Mouse (Mus musculus): Measurements from ENCODE around the gene Foxe3.

Foxe3 gene

GRCm38 (mm10) chr4:114913594-114913962 is 12.2 kb downstream of the Foxe3 start:
- DNase-seq, result peak; percentile 16 to 17

DNA sequence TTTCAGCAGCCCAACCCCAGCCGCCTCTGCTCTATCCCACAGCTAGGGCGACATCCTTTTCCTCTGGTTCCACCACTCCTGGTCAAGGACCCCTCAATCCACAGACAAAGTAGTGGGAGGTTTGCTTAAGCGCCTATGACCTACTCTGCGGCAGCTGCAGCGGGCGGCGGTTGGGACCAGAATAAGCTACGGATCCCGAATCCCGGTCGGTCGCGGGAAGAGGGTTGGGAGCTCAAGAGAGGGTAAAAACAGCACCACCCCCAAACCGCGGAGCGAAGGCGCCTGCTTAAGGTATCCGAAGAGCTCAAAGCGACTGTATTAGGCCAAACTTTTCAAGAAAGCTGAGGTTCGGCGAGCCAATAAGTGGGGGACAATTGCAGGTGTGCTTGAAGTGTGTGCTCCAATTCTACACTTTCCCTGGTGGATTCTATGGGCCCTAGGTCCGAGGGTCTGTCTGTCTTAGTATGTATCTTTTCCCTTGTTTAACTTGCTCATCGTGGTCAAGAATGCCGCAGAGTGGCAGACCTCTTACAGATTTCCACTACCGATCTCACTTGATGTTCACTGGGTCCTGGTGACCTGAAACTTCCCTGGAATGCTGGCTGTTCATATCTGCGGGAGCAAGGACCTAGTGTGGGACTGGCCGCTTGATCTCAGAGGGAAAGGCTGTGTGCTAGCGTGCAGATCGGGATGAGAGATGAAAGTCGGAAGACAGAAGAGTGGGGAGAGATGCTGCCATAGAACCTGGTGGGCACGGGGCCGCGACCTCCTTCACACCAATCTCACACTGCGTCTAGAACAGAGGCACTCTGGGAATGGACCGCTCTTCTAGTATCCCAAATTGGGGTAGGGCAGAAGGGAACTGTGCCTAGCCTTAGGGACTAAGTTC is 12.9 kb downstream of the Foxe3 start:
- no peak for DNase-seq

DNA sequence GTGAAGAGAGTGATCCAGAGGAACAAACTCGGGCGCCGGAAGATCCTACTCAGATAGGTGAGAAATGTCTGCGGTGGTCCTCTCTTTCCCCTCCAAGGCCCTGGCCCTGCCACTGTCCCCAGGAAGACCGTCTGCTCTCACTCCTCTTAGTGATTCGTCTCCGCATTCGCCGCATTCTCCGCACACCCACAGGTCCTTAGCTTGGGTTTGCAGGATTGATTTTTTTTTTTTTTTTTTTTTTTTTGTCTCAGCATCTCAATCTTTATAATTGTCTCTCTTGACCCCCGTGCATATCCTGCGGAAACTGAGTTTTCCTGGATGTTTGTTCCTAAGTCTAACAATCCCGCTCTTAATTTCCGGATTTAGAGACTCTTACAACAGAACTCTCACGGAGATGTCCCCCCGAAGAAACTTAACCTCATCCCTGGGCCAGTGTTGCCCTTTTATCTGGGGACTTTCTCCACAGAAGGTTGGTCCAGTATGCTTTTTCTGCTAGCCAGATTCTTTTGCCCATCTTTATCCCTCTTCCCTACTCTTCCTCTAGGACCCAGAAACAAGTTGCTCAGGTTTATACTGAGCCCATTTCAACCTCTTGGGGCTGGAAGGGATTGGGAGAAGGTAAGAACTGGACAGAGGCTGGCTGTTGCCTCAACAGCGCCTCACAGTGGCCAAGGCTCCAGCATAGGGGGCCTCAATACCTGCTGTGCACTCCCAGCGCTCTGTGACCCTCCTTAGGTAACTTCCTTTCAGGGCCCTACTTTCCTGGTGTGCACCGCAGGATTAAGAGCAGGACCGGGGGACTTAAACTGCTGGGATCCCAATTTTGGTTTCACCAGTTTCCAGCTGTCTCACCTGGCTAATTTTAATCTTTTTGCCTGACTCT is 16.0 kb downstream of the Foxe3 start:
- DNase-seq, result no peak

GRCm38 (mm10) chr4:114908829-114909601 is 16.8 kb downstream of the Foxe3 start, which contains the start of gene Foxd2:
Gene Foxd2, minus strand, starts transcription at chr4:114908873.
- peak; percentile 42 to 47 for DNase-seq

- DNase-seq, result no peak
Observed at GRCm38 (mm10) chr4:114907951-114908828, 17.6 kb downstream of the Foxe3 start.

DNA sequence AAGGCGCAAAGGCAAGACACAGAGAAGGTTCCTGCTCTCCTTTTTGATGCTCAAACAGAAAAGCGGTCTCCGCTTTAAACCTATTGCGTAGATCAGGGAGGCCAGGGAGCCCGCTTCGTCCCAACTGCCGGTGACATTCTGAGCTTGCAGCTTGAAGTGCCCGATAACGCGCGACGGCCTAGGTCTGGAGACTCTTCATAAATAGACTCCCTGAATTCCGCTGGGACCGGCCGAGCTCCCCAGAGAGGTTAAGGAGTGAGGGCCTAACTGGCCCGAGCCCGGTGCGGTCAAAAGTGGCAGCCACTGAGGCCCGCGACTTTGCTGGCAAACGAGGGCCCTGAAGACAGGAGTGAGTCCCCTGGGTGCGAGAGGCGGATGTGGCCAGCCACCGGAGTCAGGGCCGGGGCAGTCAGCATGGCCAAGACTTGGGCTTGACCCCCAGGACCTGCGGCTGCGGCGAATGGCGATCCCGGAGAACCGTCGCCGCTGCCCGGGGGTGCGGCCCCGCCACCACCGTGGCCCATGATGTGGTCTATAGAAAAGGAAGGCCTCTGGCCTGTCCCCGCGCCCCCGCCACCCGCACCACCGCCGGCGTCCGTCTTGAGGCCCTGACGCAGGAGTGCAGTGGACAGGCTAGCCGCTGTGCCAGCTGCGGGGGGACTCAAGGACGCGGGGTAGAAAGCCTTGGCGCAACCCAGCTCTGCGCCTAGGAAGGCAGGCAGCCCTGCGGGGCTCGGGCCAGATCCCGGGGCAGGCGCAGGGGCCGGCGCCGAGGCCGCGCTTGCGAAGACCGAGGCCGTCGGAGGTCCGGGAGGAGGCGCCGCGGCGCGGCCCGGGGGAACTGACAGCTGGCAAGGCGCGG is 18.5 kb downstream of the Foxe3 start:
- no peak for DNase-seq

- DNase-seq, result no peak
Observed at GRCm38 (mm10) chr4:114905969-114906680, 19.7 kb downstream of the Foxe3 start.

- DNase-seq, result no peak
Observed at GRCm38 (mm10) chr4:114905501-114905900, 20.3 kb downstream of the Foxe3 start.

DNA sequence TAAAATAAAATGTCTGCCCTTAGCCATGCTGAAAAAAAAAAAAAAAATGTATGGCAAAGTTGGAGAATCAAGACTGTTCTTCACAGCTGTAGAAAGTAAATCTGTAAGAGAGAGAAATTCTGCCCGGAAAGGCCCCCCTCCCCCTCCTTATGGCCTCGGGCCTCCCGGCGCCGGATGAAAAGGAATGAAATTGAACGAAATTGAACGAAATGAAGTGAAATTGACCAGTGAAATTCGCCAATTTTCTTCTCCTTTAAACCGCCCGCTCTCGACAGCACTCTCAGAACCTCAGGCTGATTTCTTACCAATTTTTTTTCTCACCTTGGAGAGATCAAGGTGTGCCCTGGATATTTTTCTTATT is 22.4 kb downstream of the Foxe3 start:
- DNase-seq, result no peak

DNA sequence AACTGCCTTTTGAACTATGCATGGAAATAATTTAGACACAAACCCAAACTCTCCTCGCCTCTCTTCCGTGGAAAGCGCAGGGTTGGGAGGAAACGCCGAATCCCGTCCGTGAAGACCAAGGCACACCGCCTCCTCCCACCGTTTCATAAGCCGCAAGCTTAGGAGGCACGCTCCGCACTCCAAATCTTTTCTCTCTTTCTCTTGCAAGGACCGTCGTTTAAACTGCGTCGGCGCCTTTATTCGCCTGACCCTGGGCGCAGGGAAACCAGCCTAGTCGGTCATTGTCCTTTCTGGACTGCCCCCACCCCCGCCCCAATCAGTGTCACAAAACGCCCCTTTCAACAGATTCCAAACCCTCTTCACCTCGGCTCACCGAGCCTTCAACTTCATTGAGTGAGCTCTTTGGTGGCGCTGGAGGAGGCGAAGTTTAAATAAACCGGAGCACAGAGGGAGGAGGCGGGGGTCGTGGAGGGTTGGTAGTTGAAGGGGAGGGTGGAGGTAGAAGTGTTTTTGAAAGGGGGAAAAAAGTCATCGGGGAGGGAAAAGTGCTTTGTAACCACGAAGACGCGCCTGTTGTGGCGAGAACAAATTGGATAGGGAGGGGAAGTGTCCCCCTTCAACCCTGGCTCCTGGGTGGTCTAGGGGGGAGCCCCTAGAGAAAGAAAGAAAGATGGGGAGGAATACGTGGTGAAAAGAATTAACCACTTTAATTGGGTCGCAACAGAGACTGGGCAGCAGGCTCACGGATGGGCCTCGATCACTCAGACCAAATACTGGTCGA is 23.0 kb downstream of the Foxe3 start:
- DNase-seq, result no peak

GRCm38 (mm10) chr4:114901643-114902351 is 24.0 kb downstream of the Foxe3 start:
- DNase-seq, result no peak

- DNase-seq, result no peak
Observed at GRCm38 (mm10) chr4:114900866-114901642, 24.8 kb downstream of the Foxe3 start.

GRCm38 (mm10) chr4:114899885-114900284 is 25.9 kb downstream of the Foxe3 start:
- no peak for DNase-seq

- DNase-seq, result no peak
Observed at GRCm38 (mm10) chr4:114897853-114898252, 28.0 kb downstream of the Foxe3 start.

DNA sequence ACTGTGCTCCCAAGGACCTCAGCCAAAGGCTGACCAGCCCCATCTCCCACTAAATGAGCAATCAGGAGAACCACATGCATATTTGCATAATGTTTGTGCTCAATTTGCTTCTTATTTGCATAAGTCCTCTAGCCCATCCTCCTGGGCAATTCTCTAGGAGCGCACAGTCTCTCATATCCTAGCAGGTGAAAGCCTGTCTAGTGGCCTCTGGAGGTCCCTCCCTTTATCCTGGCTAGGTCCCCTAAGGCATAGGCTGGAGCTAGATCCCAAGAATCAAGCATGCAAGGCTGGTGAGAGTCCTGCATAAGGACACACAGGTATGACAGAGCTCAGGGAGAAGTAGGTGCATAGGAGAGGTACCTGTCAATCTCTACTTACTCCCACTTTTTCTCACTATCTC is 43.6 kb downstream of the Foxe3 start:
- no peak for DNase-seq

GRCm38 (mm10) chr4:114876441-114876972 is 49.3 kb downstream of the Foxe3 start:
- no peak for DNase-seq

Measured in cerebellum, adult 18-20 months (tissue).